Mouse (Mus musculus): ENCODE data around the gene Trim54. TPM values are rescaled to one million over a fixed set of nuclear protein-coding genes. Genes with fewer than 3 reads are reported as not detected.

The Trim54 gene
- polyA plus RNA-seq, 1 experiment, result 9.3 TPM

- DNase-seq, result no peak
- Histone ChIP-seq H3K27ac (ENCODE audit: control insufficient read depth, insufficient read depth, low read length) (no peak overlapping the region), H3K27me3 (ENCODE audit: control insufficient read depth, insufficient read depth, low read length) (no peaks in the 10 kb centered on the region), H3K36me3 (ENCODE audit: control insufficient read depth, insufficient read depth, low read length) (peaks cover 77% of the 10 kb centered on the region), H3K4me1 (replicated peaks; ENCODE audit: control insufficient read depth, insufficient read depth, low read length) (no peaks in the 10 kb centered on the region), H3K4me3 (ENCODE audit: control insufficient read depth, insufficient read depth, low read length) (no peak overlapping the region)
- WGBS, result 98% methylated on average over 1 of the region's 1 CpGs
- no peak for TF ChIP-seq CTCF (IDR thresholded peaks at IDR 0.05; ENCODE audit: borderline replicate concordance, control insufficient read depth, extremely low read depth, insufficient read depth, low read length, poor library complexity)
These were observed 48.4 kb downstream of the Trim54 start for GRCm38 (mm10) chr5:31164878-31165277.

GRCm38 (mm10) chr5:31168630-31169029, 52.1 kb downstream of the Trim54 start:
- Histone ChIP-seq H3K36me3 (ENCODE audit: control insufficient read depth, insufficient read depth, low read length) (peaks cover 96% of the 10 kb centered on the region), H3K27me3 (ENCODE audit: control insufficient read depth, insufficient read depth, low read length) (no peaks in the 10 kb centered on the region), H3K4me3 (ENCODE audit: control insufficient read depth, insufficient read depth, low read length) (no peak overlapping the region), H3K27ac (ENCODE audit: control insufficient read depth, insufficient read depth, low read length) (no peak overlapping the region), H3K4me1 (replicated peaks; ENCODE audit: control insufficient read depth, insufficient read depth, low read length) (no peaks in the 10 kb centered on the region)
- no peak for DNase-seq
- no peak for TF ChIP-seq CTCF (IDR thresholded peaks at IDR 0.05; ENCODE audit: borderline replicate concordance, control insufficient read depth, extremely low read depth, insufficient read depth, low read length, poor library complexity)
- TF ChIP-seq POLR2A (IDR thresholded peaks at IDR 0.05; ENCODE audit: control insufficient read depth, extremely low read depth, insufficient read depth, low read length, poor library complexity), result no peak
- whole genome bisulfite sequencing, result 98% methylated on average over 4 of the region's 4 CpGs

GRCm38 (mm10) chr5:31179301-31179765, 62.8 kb downstream of the Trim54 start:
- under 1% methylated on average over 25 of the region's 25 CpGs for WGBS
- H3K27ac ChIP-seq (ENCODE audit: control insufficient read depth, insufficient read depth, low read length), result peak overlapping the region; percentile 96
- peak overlapping the region; percentile 85 for H3K4me3 ChIP-seq (ENCODE audit: control insufficient read depth, insufficient read depth, low read length)
- no peaks in the 10 kb centered on the region for H3K27me3 ChIP-seq (ENCODE audit: control insufficient read depth, insufficient read depth, low read length)
- no peak for TF ChIP-seq CTCF (IDR thresholded peaks at IDR 0.05; ENCODE audit: borderline replicate concordance, control insufficient read depth, extremely low read depth, insufficient read depth, low read length, poor library complexity)
- no peak for TF ChIP-seq POLR2A (IDR thresholded peaks at IDR 0.05; ENCODE audit: control insufficient read depth, extremely low read depth, insufficient read depth, low read length, poor library complexity)
- DNase-seq, result no peak
- peaks cover 4% of the 10 kb centered on the region for H3K4me1 ChIP-seq (replicated peaks; ENCODE audit: control insufficient read depth, insufficient read depth, low read length)
- peaks cover under 1% of the 10 kb centered on the region; the same call in 1 of the 2 replicates for H3K36me3 ChIP-seq (ENCODE audit: control insufficient read depth, insufficient read depth, low read length)

GRCm38 (mm10) chr5:31179766-31180630, 63.5 kb downstream of the Trim54 start, which contains the start of the genes Gm29609 and Gtf3c2:
Gm29609 (minus strand) TSS chr5:31179911.
Gtf3c2 (minus strand) TSS chr5:31180144.
- DNase-seq, result peak; percentile 96
- WGBS, result under 1% methylated on average over 59 of the region's 59 CpGs
- TF ChIP-seq CTCF (IDR thresholded peaks at IDR 0.05; ENCODE audit: borderline replicate concordance, control insufficient read depth, extremely low read depth, insufficient read depth, low read length, poor library complexity), result 0 out of 2 replicates have a peak, but pooled peaks have one; percentile 45
- TF ChIP-seq POLR2A (IDR thresholded peaks at IDR 0.05; ENCODE audit: control insufficient read depth, extremely low read depth, insufficient read depth, low read length, poor library complexity), result peak; percentile 90
- Histone ChIP-seq H3K27me3 (ENCODE audit: control insufficient read depth, insufficient read depth, low read length) (no peaks in the 10 kb centered on the region), H3K4me1 (replicated peaks; ENCODE audit: control insufficient read depth, insufficient read depth, low read length) (peaks cover 4% of the 10 kb centered on the region), H3K27ac (ENCODE audit: control insufficient read depth, insufficient read depth, low read length) (peak within 1 kb of the TSS; percentile 96), H3K4me3 (ENCODE audit: control insufficient read depth, insufficient read depth, low read length) (peak within 1 kb of the TSS; percentile 85), H3K36me3 (ENCODE audit: control insufficient read depth, insufficient read depth, low read length) (no peaks in the 10 kb centered on the region)

- no peaks in the 10 kb centered on the region for H3K36me3 ChIP-seq (ENCODE audit: control insufficient read depth, insufficient read depth, low read length)
- peaks cover 4% of the 10 kb centered on the region for H3K4me1 ChIP-seq (replicated peaks; ENCODE audit: control insufficient read depth, insufficient read depth, low read length)
- H3K27me3 ChIP-seq (ENCODE audit: control insufficient read depth, insufficient read depth, low read length), result no peaks in the 10 kb centered on the region
- 96% methylated on average over 9 of the region's 9 CpGs for WGBS
- H3K4me3 ChIP-seq (ENCODE audit: control insufficient read depth, insufficient read depth, low read length), result no peak overlapping the region
- no peak overlapping the region for H3K27ac ChIP-seq (ENCODE audit: control insufficient read depth, insufficient read depth, low read length)
- TF ChIP-seq POLR2A (IDR thresholded peaks at IDR 0.05; ENCODE audit: control insufficient read depth, extremely low read depth, insufficient read depth, low read length, poor library complexity) (no peak), CTCF (IDR thresholded peaks at IDR 0.05; ENCODE audit: borderline replicate concordance, control insufficient read depth, extremely low read depth, insufficient read depth, low read length, poor library complexity) (no peak)
- DNase-seq, result no peak
These were observed 64.8 kb downstream of the Trim54 start for GRCm38 (mm10) chr5:31181183-31181770.

GRCm38 (mm10) chr5:31183678-31184077, 67.2 kb downstream of the Trim54 start:
- DNase-seq, result no peak
- no peaks in the 10 kb centered on the region for H3K27me3 ChIP-seq (ENCODE audit: control insufficient read depth, insufficient read depth, low read length)
- TF ChIP-seq CTCF (IDR thresholded peaks at IDR 0.05; ENCODE audit: borderline replicate concordance, control insufficient read depth, extremely low read depth, insufficient read depth, low read length, poor library complexity) (no peak), POLR2A (IDR thresholded peaks at IDR 0.05; ENCODE audit: control insufficient read depth, extremely low read depth, insufficient read depth, low read length, poor library complexity) (no peak)
- no peak overlapping the region for H3K4me3 ChIP-seq (ENCODE audit: control insufficient read depth, insufficient read depth, low read length)
- whole genome bisulfite sequencing, result 74% methylated on average over 4 of the region's 4 CpGs
- peaks cover 13% of the 10 kb centered on the region for H3K36me3 ChIP-seq (ENCODE audit: control insufficient read depth, insufficient read depth, low read length)
- peaks cover 4% of the 10 kb centered on the region for H3K4me1 ChIP-seq (replicated peaks; ENCODE audit: control insufficient read depth, insufficient read depth, low read length)
- no peak overlapping the region for H3K27ac ChIP-seq (ENCODE audit: control insufficient read depth, insufficient read depth, low read length)

Other genes with a start within 250 kb of the Trim54 start
- 101 and 106 TPM in 2 replicates for gene Tmem214, start 248.7 kb upstream of the Trim54 start, polyA plus RNA-seq (2012; rRNA removed)
- gene Agbl5, start 228.0 kb upstream of the Trim54 start, polyA plus RNA-seq (2012; rRNA removed), result 40.7 and 53.0 TPM in 2 replicates
- 192 and 239 TPM in 2 replicates for gene Ost4, start 208.9 kb upstream of the Trim54 start, polyA plus RNA-seq (2012; rRNA removed)
- gene Emilin1, start 203.3 kb upstream of the Trim54 start, polyA plus RNA-seq (2012; rRNA removed), result 44.6 and 57.5 TPM in 2 replicates
- 28.3 and 32.0 TPM in 2 replicates for gene Khk, start 195.3 kb upstream of the Trim54 start, polyA plus RNA-seq (2012; rRNA removed)
- 0.31 and 0.70 TPM in 2 replicates for gene Cgref1, start 171.1 kb upstream of the Trim54 start, polyA plus RNA-seq (2012; rRNA removed)
- gene Preb, start 156.4 kb upstream of the Trim54 start, polyA plus RNA-seq (2012; rRNA removed), result 401 and 419 TPM in 2 replicates
- gene Tcf23, start 148.1 kb upstream of the Trim54 start, polyA plus RNA-seq (2012; rRNA removed), result 0.06 and 0.18 TPM in 2 replicates
- 52.0 and 67.0 TPM in 2 replicates for gene Atraid, start 68.4 kb upstream of the Trim54 start, polyA plus RNA-seq (2012; rRNA removed)
- 35.1 and 37.3 TPM in 2 replicates for gene Slc5a6, start 67.8 kb upstream of the Trim54 start, polyA plus RNA-seq (2012; rRNA removed)
- 59.8 and 80.9 TPM in 2 replicates for gene Cad, start 61.9 kb upstream of the Trim54 start, polyA plus RNA-seq (2012; rRNA removed)
- not detected in 2 replicates for gene Dnajc5g, start 10.4 kb upstream of the Trim54 start, polyA plus RNA-seq (2012; rRNA removed)
- 0.48 and 0.77 TPM in 2 replicates for gene Slc30a3, start 8.5 kb upstream of the Trim54 start, polyA plus RNA-seq (2012; rRNA removed)
- not detected in 2 replicates for gene Ucn, start 22.1 kb downstream of the Trim54 start, polyA plus RNA-seq (2012; rRNA removed)
- 43.8 and 55.8 TPM in 2 replicates for gene Mpv17, start 37.5 kb downstream of the Trim54 start, polyA plus RNA-seq (2012; rRNA removed)
- gene Gm29609, start 63.2 kb downstream of the Trim54 start, polyA plus RNA-seq (2012; rRNA removed), result 3.5 and 4.7 TPM in 2 replicates
- 112 and 113 TPM in 2 replicates for gene Gtf3c2, start 63.4 kb downstream of the Trim54 start, polyA plus RNA-seq (2012; rRNA removed)
- 127 and 134 TPM in 2 replicates for gene Snx17, start 76.5 kb downstream of the Trim54 start, polyA plus RNA-seq (2012; rRNA removed)
- 74.5 and 88.0 TPM in 2 replicates for gene Eif2b4, start 76.7 kb downstream of the Trim54 start, polyA plus RNA-seq (2012; rRNA removed)
- gene Zfp513, start 85.6 kb downstream of the Trim54 start, polyA plus RNA-seq (2012; rRNA removed), result 88.5 and 90.3 TPM in 2 replicates
- gene Ppm1g, start 104.0 kb downstream of the Trim54 start, polyA plus RNA-seq (2012; rRNA removed), result 122 and 168 TPM in 2 replicates
- 261 and 301 TPM in 2 replicates for gene Nrbp1, start 124.2 kb downstream of the Trim54 start, polyA plus RNA-seq (2012; rRNA removed)
- gene Gm9970, start 124.5 kb downstream of the Trim54 start, polyA plus RNA-seq (2012; rRNA removed), result 0.29 and 0.69 TPM in 2 replicates
- gene Krtcap3, start 135.0 kb downstream of the Trim54 start, polyA plus RNA-seq (2012; rRNA removed), result 48.1 and 56.2 TPM in 2 replicates
- 19.1 and 21.6 TPM in 2 replicates for gene Ift172, start 174.4 kb downstream of the Trim54 start, polyA plus RNA-seq (2012; rRNA removed)
- gene Fndc4, start 179.4 kb downstream of the Trim54 start, polyA plus RNA-seq (2012; rRNA removed), result 1.8 and 2.4 TPM in 2 replicates
- gene Gckr, start 180.7 kb downstream of the Trim54 start, polyA plus RNA-seq (2012; rRNA removed), result 0.05 and 0.64 TPM in 2 replicates